Mouse (Mus musculus) CH12.LX (cell line): ENCODE results near the gene Fbxo47. TPM values are rescaled to one million over a fixed set of nuclear protein-coding genes. Genes with fewer than 3 reads are reported as not detected.

Experiments used
- DNase-seq: peaks from one replicate; pipeline ENCODE4 v3.0.0-alpha.2; 2013; ENCODE audit errors: extremely low read depth
- H3K27ac ChIP-seq: 2 replicates; pipeline ENCODE4 v1.5.1; 2012; ENCODE audit warnings: low read depth, mild to moderate bottlenecking, control low read depth, moderate library complexity; ENCODE audit not compliant: insufficient read depth
- H3K27me3 ChIP-seq: replicated peaks from 2 replicates; pipeline ENCODE3; 2012; ENCODE audit warnings: inconsistent platforms
- H3K36me3 ChIP-seq, 2 experiments: replicated peaks in 1 of 2; 2 replicates each; pipeline versions ENCODE3 to v1.6.1; 2012; ENCODE audit warnings: inconsistent platforms in 1 of 2, low read length in 1 of 2, mild to moderate bottlenecking in 1 of 2, mixed read lengths in 1 of 2, moderate library complexity in 1 of 2; ENCODE audit not compliant: control insufficient read depth in 1 of 2, insufficient read depth in 1 of 2
- H3K4me1 ChIP-seq, 2 experiments: 2 replicates each; pipeline ENCODE4 v1.6.1; 2012; ENCODE audit warnings: inconsistent platforms in 1 of 2, moderate library complexity in 1 of 2; ENCODE audit not compliant: insufficient read depth in 2 of 2, control insufficient read depth in 1 of 2
- H3K4me2 ChIP-seq: 2 replicates; pipeline ENCODE4 v1.6.1; 2012; ENCODE audit warnings: low read depth, mild to moderate bottlenecking, control low read depth; ENCODE audit not compliant: poor library complexity, insufficient read depth, severe bottlenecking
- H3K4me3 ChIP-seq, 3 experiments: fragments of 150-350 bp in 1 of 3; sonication (generic) in 1 of 3; replicated peaks in 1 of 3; 2 replicates each; pipeline versions ENCODE3 to v1.5.1; 2011 to 2012; ENCODE audit warnings: low read depth in 2 of 3, low read length in 2 of 3, mild to moderate bottlenecking in 2 of 3, moderate library complexity in 2 of 3, control low read depth in 1 of 3, improper control_type of control experiment in 1 of 3, inconsistent platforms in 1 of 3, mixed read lengths in 1 of 3; ENCODE audit not compliant: poor library complexity in 1 of 3
- H3K79me2 ChIP-seq: replicated peaks from 2 replicates; pipeline ENCODE4 v1.6.1; 2012; ENCODE audit warnings: mild to moderate bottlenecking, moderate library complexity; ENCODE audit not compliant: control insufficient read depth, poor library complexity, insufficient read depth, severe bottlenecking; ENCODE audit errors: extremely low read depth
- H3K9ac ChIP-seq: 2 replicates; pipeline ENCODE4 v1.6.1; 2012; ENCODE audit warnings: low read depth, mild to moderate bottlenecking, control low read depth, moderate library complexity; ENCODE audit not compliant: insufficient read depth
- H3K9me3 ChIP-seq: replicated peaks from 2 replicates; pipeline ENCODE3; 2012; ENCODE audit warnings: low read length, inconsistent platforms, mixed read lengths
- CHD1 ChIP-seq: IDR thresholded peaks from 2 replicates; pipeline ENCODE4 v1.6.1; 2012; ENCODE audit warnings: low read depth, low read length, improper control_type of control experiment, inconsistent platforms
- CTCF ChIP-seq, 2 experiments: IDR thresholded peaks in 1 of 2; conservative IDR thresholded peaks in 1 of 2; 2 replicates each; pipeline ENCODE4 v1.5.1; 2011 to 2012; ENCODE audit warnings: low read depth in 2 of 2, low read length in 2 of 2, improper control_type of control experiment in 1 of 2, inconsistent platforms in 1 of 2, mild to moderate bottlenecking in 1 of 2, moderate library complexity in 1 of 2
- ELF1 ChIP-seq: IDR thresholded peaks from 2 replicates; pipeline ENCODE4 v1.6.1; 2014; ENCODE audit warnings: low read depth, mild to moderate bottlenecking, inconsistent platforms, low read length, improper control_type of control experiment
- JUND ChIP-seq: conservative IDR thresholded peaks from 2 replicates; pipeline ENCODE4 v1.6.1; 2011; ENCODE audit warnings: low read depth, low read length, improper control_type of control experiment
- KAT2A ChIP-seq: IDR thresholded peaks from 2 replicates; pipeline ENCODE4 v1.6.1; 2012; ENCODE audit warnings: low read length, improper control_type of control experiment, inconsistent platforms; ENCODE audit not compliant: insufficient replicate concordance
- MAX ChIP-seq: IDR thresholded peaks from 2 replicates; pipeline ENCODE4 v1.6.1; 2011; ENCODE audit warnings: low read length, improper control_type of control experiment
- MAZ ChIP-seq: IDR thresholded peaks from 2 replicates; pipeline ENCODE4 v1.6.1; 2012; ENCODE audit warnings: low read depth, mild to moderate bottlenecking, inconsistent platforms, low read length, improper control_type of control experiment, moderate library complexity
- MEF2A ChIP-seq: IDR thresholded peaks from 2 replicates; pipeline ENCODE4 v1.6.1; 2014; ENCODE audit warnings: low read depth, mild to moderate bottlenecking, inconsistent platforms, low read length, improper control_type of control experiment, borderline replicate concordance
- MYC ChIP-seq: IDR thresholded peaks from 2 replicates; pipeline ENCODE4 v1.6.1; 2011; ENCODE audit warnings: low read depth, mild to moderate bottlenecking, improper control_type of control experiment, low read length
- NRF1 ChIP-seq: IDR thresholded peaks from 2 replicates; pipeline ENCODE4 v1.6.1; 2014; ENCODE audit warnings: low read depth, mild to moderate bottlenecking, inconsistent platforms, low read length, improper control_type of control experiment, moderate library complexity
- PAX5 ChIP-seq: IDR thresholded peaks from 2 replicates; pipeline ENCODE4 v1.6.1; 2012; ENCODE audit warnings: low read length, inconsistent platforms, mixed read lengths
- RAD21 ChIP-seq: IDR thresholded peaks from 2 replicates; pipeline ENCODE4 v1.6.1; 2011; ENCODE audit warnings: low read depth, mild to moderate bottlenecking, low read length, improper control_type of control experiment, moderate library complexity
- RCOR1 ChIP-seq: conservative IDR thresholded peaks from 2 replicates; pipeline ENCODE4 v1.6.1; 2012; ENCODE audit warnings: low read depth, mild to moderate bottlenecking, inconsistent platforms, low read length, improper control_type of control experiment
- TBP ChIP-seq: conservative IDR thresholded peaks from 2 replicates; pipeline ENCODE4 v1.6.1; 2011; ENCODE audit warnings: low read depth, low read length, improper control_type of control experiment
- UBTF ChIP-seq: IDR thresholded peaks from 2 replicates; pipeline ENCODE4 v1.6.1; 2012; ENCODE audit warnings: low read depth, mild to moderate bottlenecking, inconsistent platforms, low read length, improper control_type of control experiment, moderate library complexity
- USF1 ChIP-seq: IDR thresholded peaks from 2 replicates; pipeline ENCODE4 v1.6.1; 2014; ENCODE audit warnings: low read depth, mild to moderate bottlenecking, inconsistent platforms, low read length, improper control_type of control experiment
- dilution Hi-C: fragments of 300-500 bp; cut with MboI; formaldehyde crosslinking; loops from 2 replicates; pipeline ENCODE4 v1.14.3; 2020; ENCODE audit warnings: low sequenced_read_pairs; ENCODE audit not compliant: extremely low pct_unique_long_range_greater_than_20kb, extremely low pct_ligation_motif_present
- in situ Hi-C: fragments of 300-500 bp; cut with MboI; formaldehyde crosslinking; loops from 3 replicates; pipeline ENCODE4 v1.14.3; 2019; ENCODE audit warnings: low sequenced_read_pairs, low pct_ligation_motif_present, low pct_unique_long_range_greater_than_20kb, mixed read lengths
- polyA plus RNA-seq: library from polyadenylated mRNA; unstranded; fragments of >175 nt; gene quantifications from 2 replicates; pipeline ENCODE4 v1.2.1, GENCODE M21; 2012; ENCODE audit warnings: low read depth; ENCODE audit not compliant: insufficient read length
- total RNA-seq, 2 experiments: library from RNA; depleted of rRNA; stranded (reverse); fragments of 300-350 nt in 1 of 2; fragments of >200 nt in 1 of 2; gene quantifications; 2 replicates each; pipeline ENCODE4 v1.2.3; 2012 to 2014

The Fbxo47 gene
- total and polyA plus RNA-seq, 3 experiments = 1.1 to 3.0 (median 2.0) TPM

DNA sequence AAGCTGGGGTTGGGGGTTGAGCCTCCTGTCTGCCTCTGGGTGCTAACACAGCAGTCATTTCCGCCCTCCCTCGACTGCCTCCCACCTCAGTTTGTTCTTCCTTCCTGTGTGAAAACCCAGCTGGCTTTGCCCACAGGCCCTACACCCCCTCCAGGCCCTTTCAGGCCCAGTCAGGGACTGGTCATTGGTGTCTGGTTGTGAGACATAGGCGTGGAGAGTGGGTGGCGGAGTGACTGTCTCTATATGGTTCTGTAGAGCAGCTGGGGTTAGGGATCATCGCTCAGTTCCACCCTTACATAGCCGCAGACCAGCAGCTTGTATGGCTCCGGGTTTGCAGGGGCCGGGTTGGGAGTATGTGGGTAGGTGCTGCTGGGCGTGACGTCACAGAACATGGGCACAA lies 58.7 kb downstream of the Fbxo47 start:
- Histone ChIP-seq H3K79me2 (no peaks in the 10 kb centered on the region), H3K27ac (no peak overlapping the region), H3K4me1 (peaks cover 20 to 37% of the 10 kb centered on the region in 2 experiments)
- in situ Hi-C loops = no loop called here
- TF ChIP-seq CTCF (conservative IDR thresholded peaks at IDR 0.05 in 1 of 2, IDR thresholded peaks at IDR 0.05 in 1 of 2; ENCODE audit: low read depth in 2 of 2, low read length in 2 of 2) = no peak
- TF ChIP-seq CHD1 = no peak
- no peak for TF ChIP-seq PAX5
- TF ChIP-seq, all 38 proteins: peak for 0
- Histone ChIP-seq H3K4me3 (no peak overlapping the region), H3K36me3 (peaks cover 12 to 68% of the 10 kb centered on the region in 2 experiments), H3K9ac (no peak overlapping the region), H3K27me3 (no peaks in the 10 kb centered on the region), H3K9me3 (no peaks in the 10 kb centered on the region), H3K4me2 (no peak overlapping the region)
- dilution Hi-C loops = no loop called here
- DNase-seq = no peak

DNA sequence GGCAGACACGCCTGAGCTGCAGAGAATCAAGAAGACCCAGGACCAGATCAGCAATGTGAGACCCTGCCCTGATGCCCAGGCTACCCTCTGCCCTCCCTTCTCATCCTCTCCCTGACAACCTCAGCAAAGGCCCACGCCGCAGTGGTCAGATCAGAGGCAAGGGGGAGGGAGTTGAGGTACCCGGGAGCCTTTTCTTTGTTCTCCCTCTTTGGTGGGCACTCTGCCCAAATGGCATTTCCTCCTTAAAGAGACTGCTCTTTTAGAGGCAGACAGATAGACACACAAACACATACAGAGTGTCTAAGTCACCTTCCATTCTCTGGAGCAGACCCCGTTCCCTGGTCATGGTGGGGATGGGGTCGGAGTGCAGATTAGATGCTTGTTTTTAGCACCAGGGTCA lies 59.1 kb downstream of the Fbxo47 start:
- no peak overlapping the region for H3K27ac ChIP-seq
- no peak overlapping the region for H3K4me3 ChIP-seq
- H3K79me2 ChIP-seq = no peaks in the 10 kb centered on the region
- no peak for DNase-seq
- H3K4me1 ChIP-seq = peaks cover 18 to 37% of the 10 kb centered on the region in 2 experiments
- H3K4me2 ChIP-seq = no peak overlapping the region
- in situ Hi-C loops (no loop called here), dilution Hi-C loops (no loop called here)
- H3K36me3 ChIP-seq = peaks cover 12 to 70% of the 10 kb centered on the region in 2 experiments
- H3K27me3 ChIP-seq = no peaks in the 10 kb centered on the region
- H3K9me3 ChIP-seq = no peaks in the 10 kb centered on the region
- no peak overlapping the region for H3K9ac ChIP-seq
- TF ChIP-seq MYC (no peak), ELF1 (no peak), RCOR1 (no peak), TBP (no peak), JUND (no peak), NRF1 (no peak), RAD21 (no peak), MAZ (no peak), KAT2A (no peak), USF1 (no peak), MAX (no peak), UBTF (no peak), MEF2A (no peak)
